Mouse (Mus musculus) lung, adult 2 months (tissue): Measurements from ENCODE around the gene Casp2.

Experiments used
- CTCF ChIP-seq: fragments of 200-500 bp; IDR thresholded peaks from 2 replicates; pipeline ENCODE4 v1.5.1; 2011; ENCODE audit warnings: mild to moderate bottlenecking, low read length, control low read depth; ENCODE audit not compliant: insufficient read depth
- POLR2A ChIP-seq: fragments of 200-500 bp; IDR thresholded peaks from 2 replicates; pipeline ENCODE4 v1.6.1; 2011; ENCODE audit warnings: low read depth, mild to moderate bottlenecking, control low read depth, low read length, borderline replicate concordance; ENCODE audit errors: extremely low read depth

GRCm38 (mm10) chr6:42215028-42215427 lies 49.8 kb upstream of the Casp2 start, which contains the start of gene Tas2r144:
- TF ChIP-seq POLR2A (no peak), CTCF (no peak)
